Mouse (Mus musculus) heart, adult 2 months (tissue): ENCODE data around the gene Ccdc92b.

Experiments used
- CTCF ChIP-seq: fragments of 200-600 bp; IDR thresholded peaks from 2 replicates; pipeline ENCODE4 v1.8.1; 2022; ENCODE audit warnings: antibody characterized with exemption, mild to moderate bottlenecking, moderate library complexity
- EP300 ChIP-seq: fragments of 200-500 bp; IDR thresholded peaks from 2 replicates; pipeline ENCODE4 v1.6.1; 2011; ENCODE audit warnings: low read depth, low read length, control low read depth; ENCODE audit not compliant: insufficient read depth
- POLR2A ChIP-seq: fragments of 200-500 bp; IDR thresholded peaks from 2 replicates; pipeline ENCODE4 v1.6.1; 2011; ENCODE audit warnings: mild to moderate bottlenecking, low read depth, low read length, control low read depth; ENCODE audit not compliant: insufficient read depth

- TF ChIP-seq EP300 = no peak
- TF ChIP-seq CTCF = no peak
- no peak for TF ChIP-seq POLR2A
Observed at GRCm38 (mm10) chr11:74611437-74611836, 8.0 kb upstream of the Ccdc92b start.
